Mouse (Mus musculus): ENCODE data around the gene Adamts17.

GRCm38 (mm10) chr7:67051089-67051718, 211.7 kb downstream of the Adamts17 start:
- TF ChIP-seq EP300 (IDR thresholded peaks at IDR 0.05; ENCODE audit: low read depth in 1 of 2, low read length in 2 of 2) (no peak), CTCF (IDR thresholded peaks at IDR 0.05 in 2 of 3, conservative IDR thresholded peaks at IDR 0.05 in 1 of 3; ENCODE audit: control insufficient read depth in 1 of 3, insufficient read depth in 1 of 3, low read depth in 2 of 3, low read length in 3 of 3, poor library complexity in 1 of 3, severe bottlenecking in 1 of 3) (no peak), USF1 (IDR thresholded peaks at IDR 0.05; ENCODE audit: low read depth, low read length) (no peak), POLR2A (IDR thresholded peaks at IDR 0.05; ENCODE audit: control insufficient read depth in 1 of 2, insufficient read depth in 1 of 2, low read depth in 1 of 2, low read length in 2 of 2, poor library complexity in 1 of 2) (no peak), HCFC1 (IDR thresholded peaks at IDR 0.05; ENCODE audit: low read depth, low read length) (no peak), JUND (IDR thresholded peaks at IDR 0.05; ENCODE audit: low read depth, low read length) (no peak), ETS1 (IDR thresholded peaks at IDR 0.05; ENCODE audit: low read depth, low read length) (no peak), TAL1 (IDR thresholded peaks at IDR 0.05; ENCODE audit: low read length) (no peak), MAFK (IDR thresholded peaks at IDR 0.05; ENCODE audit: borderline replicate concordance, low read depth, low read length) (no peak)

Measured in MEL (cell line).